Mouse (Mus musculus) neural tube, embryonic 12.5 days (tissue): ENCODE measurements around the gene Lats1. TPM values are rescaled to one million over a fixed set of nuclear protein-coding genes. Genes with fewer than 3 reads are reported as not detected.

ENCODE experiments used
- ATAC-seq: fragments of 200-750 bp; cut with Nextera tagmentation; 2 replicates; pipeline ENCODE4 v1.8.0; 2017; ENCODE audit warnings: low read depth, mild to moderate bottlenecking, moderate TSS enrichment, moderate library complexity; ENCODE audit not compliant: low FRiP score
- H3K27ac ChIP-seq: fragments of 300-500 bp; sonication (generic); 2 replicates; pipeline ENCODE4 v1.5.1; 2016
- H3K27me3 ChIP-seq: fragments of 300-500 bp; sonication (generic); replicated peaks from 2 replicates; pipeline ENCODE4 v1.6.1; 2016; ENCODE audit warnings: mild to moderate bottlenecking
- H3K36me3 ChIP-seq: fragments of 300-500 bp; sonication (generic); 2 replicates; pipeline ENCODE4 v1.6.1; 2016; ENCODE audit warnings: mild to moderate bottlenecking
- H3K4me1 ChIP-seq: fragments of 300-500 bp; sonication (generic); 2 replicates; pipeline ENCODE4 v1.6.1; 2016
- H3K4me2 ChIP-seq: fragments of 300-500 bp; sonication (generic); replicated peaks from 2 replicates; pipeline ENCODE4 v1.6.1; 2016; ENCODE audit warnings: mild to moderate bottlenecking
- H3K4me3 ChIP-seq: fragments of 300-500 bp; sonication (generic); 2 replicates; pipeline ENCODE4 v1.5.1; 2016
- H3K9ac ChIP-seq: fragments of 300-500 bp; sonication (generic); 2 replicates; pipeline ENCODE4 v1.6.1; 2016; ENCODE audit warnings: mild to moderate bottlenecking
- H3K9me3 ChIP-seq: fragments of 300-500 bp; sonication (generic); 2 replicates; pipeline ENCODE4 v1.6.1; 2016; ENCODE audit warnings: mild to moderate bottlenecking
- WGBS: fragments of 180-500 bp; shearing (Covaris S2); methylation state at CpG from one replicate; pipeline ENCODE4 v1.1.7; 2016; 5-methylcytosine and 5-hydroxymethylcytosine counted together
- polyA plus RNA-seq: library from polyadenylated mRNA; unstranded; fragments of >200 nt; fragmentation: Nextera tagmentation; extraction: Ambion mirVana; gene quantifications from 2 replicates; pipeline ENCODE4 v1.2.1, GENCODE M21; 2016

Lats1 gene
- 12.7 and 13.7 TPM in 2 replicates for polyA plus RNA-seq

DNA sequence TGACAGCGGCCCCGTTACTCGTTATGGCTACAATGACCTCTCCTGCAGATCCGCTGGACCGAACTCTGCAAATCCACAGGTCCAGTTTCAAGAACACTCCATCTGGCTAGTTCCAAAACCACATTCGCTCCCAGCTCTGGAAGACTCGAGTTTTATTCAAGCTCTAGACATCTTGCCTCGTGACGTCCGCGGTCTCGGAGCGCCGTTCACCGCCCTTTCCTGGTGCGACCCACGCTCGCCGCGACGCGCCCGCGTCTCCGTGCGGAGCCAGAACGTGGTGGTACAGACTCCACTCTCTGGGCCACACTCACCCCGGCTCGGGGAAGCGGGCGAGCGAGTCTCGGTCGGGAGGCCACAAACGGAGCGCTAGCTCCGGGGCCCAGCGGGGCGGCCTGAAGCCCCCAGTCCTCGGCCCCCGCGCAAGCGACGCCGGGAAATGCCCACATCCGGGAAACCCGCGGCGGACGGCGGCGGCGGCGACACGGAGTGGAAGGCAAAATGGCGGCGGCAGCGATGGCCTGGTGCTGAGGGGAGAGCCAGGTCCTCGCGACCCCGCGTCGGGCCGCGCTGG, at the start of gene Lats1, which contains the start of gene Pcmt1:
Gene Lats1 (plus strand): TSS at position 484 of the 571 bp plus-strand sequence.
Gene Pcmt1 (minus strand): TSS at position 406 of the 571 bp plus-strand sequence.
- peak within 1 kb of the TSS; percentile 92 for H3K27ac ChIP-seq
- under 1% methylated on average over 65 of the region's 65 CpGs for WGBS
- peak; percentile 89 for ATAC-seq
- peaks cover 27% of the 10 kb centered on the region for H3K4me1 ChIP-seq
- no peaks in the 10 kb centered on the region for H3K27me3 ChIP-seq
- peak within 1 kb of the TSS; percentile 100 for H3K9ac ChIP-seq
- H3K36me3 ChIP-seq = peaks cover 33% of the 10 kb centered on the region
- no peaks in the 10 kb centered on the region for H3K9me3 ChIP-seq
- H3K4me3 ChIP-seq = peak within 1 kb of the TSS; percentile 100
- peak within 1 kb of the TSS; percentile 77 for H3K4me2 ChIP-seq

DNA sequence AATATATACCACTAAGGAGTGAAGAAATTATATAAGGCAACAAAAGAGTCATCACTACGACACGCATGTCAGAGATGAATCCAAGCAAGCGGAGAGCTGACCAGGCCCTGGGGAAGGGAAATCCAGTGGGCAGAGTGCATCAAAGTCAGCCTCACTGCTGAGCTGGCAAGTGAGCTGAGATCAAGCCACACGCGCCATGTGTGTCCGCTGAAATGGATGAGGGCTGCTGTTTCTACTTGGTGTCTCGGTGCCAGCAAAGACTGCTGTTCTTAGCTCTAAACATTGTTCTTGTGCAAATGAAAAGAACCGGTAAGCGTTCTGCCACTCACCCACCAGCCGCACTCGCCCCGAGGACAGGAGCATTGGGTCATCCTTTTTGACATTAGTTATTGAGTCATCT, 40.6 kb upstream of the Lats1 start:
- 96% methylated on average over 12 of the region's 12 CpGs for WGBS
- no peak for ATAC-seq
- H3K36me3 ChIP-seq = peaks cover 58% of the 10 kb centered on the region

DNA sequence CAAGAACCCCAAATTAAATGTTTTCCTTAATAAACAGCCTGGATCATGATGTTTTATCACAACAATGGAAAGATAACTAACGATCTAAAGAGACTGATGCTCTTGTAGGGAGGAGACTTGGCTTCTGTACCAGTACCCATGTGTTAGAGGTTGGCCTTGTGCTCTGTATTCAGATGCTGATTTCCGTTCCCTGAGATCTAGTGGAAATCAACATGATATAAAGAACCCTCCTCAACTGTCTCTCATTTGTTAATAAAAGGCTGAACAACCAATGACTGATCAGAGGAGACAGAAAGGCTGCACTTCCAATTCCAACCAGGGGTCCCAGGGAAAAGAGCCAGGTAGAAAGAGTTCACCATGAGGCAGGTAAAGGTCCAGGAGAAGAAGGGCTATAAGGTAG, 35.1 kb upstream of the Lats1 start:
- Histone ChIP-seq H3K4me3 (no peak overlapping the region), H3K9ac (no peak overlapping the region), H3K27me3 (no peaks in the 10 kb centered on the region), H3K4me2 (no peak overlapping the region), H3K36me3 (peaks cover 49% of the 10 kb centered on the region), H3K27ac (no peak overlapping the region), H3K4me1 (no peaks in the 10 kb centered on the region), H3K9me3 (no peaks in the 10 kb centered on the region)
- ATAC-seq = no peak
- WGBS = 92% methylated on average over 2 of the region's 2 CpGs

More for the DNA sequence above, 40.6 kb upstream of the Lats1 start:
- no peak overlapping the region for H3K9ac ChIP-seq
- H3K4me3 ChIP-seq = no peak overlapping the region
- no peak overlapping the region for H3K27ac ChIP-seq
- no peaks in the 10 kb centered on the region for H3K9me3 ChIP-seq
- no peaks in the 10 kb centered on the region for H3K4me1 ChIP-seq
- H3K4me2 ChIP-seq = no peak overlapping the region
- no peaks in the 10 kb centered on the region for H3K27me3 ChIP-seq

DNA sequence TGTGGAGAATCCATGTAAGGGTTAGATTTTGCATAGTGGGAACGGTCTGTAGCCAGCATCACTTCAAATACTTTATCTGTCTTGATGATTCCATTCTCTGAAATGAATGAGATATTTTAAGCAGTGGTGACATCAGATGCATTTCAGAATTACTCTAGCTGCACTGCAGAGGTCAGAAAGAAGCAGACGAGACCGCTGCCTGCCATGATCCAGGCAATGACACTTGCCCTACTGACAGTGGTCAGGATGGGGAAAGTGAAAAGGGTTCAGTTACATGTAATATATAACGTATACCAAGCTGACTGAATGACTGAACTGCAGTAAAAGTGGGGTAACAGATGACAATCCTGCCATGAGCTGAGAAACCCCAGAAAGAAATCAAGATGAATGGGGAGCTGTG, 32.0 kb upstream of the Lats1 start:
- Histone ChIP-seq H3K27ac (no peak overlapping the region), H3K36me3 (peaks cover 35% of the 10 kb centered on the region), H3K4me3 (no peak overlapping the region), H3K27me3 (no peaks in the 10 kb centered on the region), H3K9me3 (no peaks in the 10 kb centered on the region), H3K9ac (no peak overlapping the region), H3K4me1 (no peaks in the 10 kb centered on the region), H3K4me2 (no peak overlapping the region)
- ATAC-seq = no peak
- 94% methylated on average over 4 of the region's 4 CpGs for WGBS

DNA sequence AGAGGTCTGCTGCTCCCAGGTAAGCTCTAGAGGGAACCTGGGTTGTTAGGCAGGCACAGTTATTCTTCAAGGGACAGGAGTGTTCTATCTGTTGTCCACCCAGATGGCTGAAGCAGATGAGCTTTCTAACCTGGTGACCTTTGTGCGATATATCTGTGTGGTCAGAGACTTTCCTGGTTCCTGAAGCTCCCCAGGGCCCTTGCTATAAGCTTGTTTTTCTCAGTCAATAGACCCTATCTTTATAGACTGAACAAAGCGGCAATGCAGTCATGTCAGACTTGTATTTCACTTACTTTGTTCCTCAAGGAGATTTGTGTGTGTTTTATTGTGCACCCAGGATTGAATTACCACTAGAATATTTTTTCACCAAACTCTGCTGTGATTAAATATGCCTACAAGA, 30.0 kb upstream of the Lats1 start:
- WGBS = 89% methylated on average over 2 of the region's 2 CpGs
- ATAC-seq = no peak

DNA sequence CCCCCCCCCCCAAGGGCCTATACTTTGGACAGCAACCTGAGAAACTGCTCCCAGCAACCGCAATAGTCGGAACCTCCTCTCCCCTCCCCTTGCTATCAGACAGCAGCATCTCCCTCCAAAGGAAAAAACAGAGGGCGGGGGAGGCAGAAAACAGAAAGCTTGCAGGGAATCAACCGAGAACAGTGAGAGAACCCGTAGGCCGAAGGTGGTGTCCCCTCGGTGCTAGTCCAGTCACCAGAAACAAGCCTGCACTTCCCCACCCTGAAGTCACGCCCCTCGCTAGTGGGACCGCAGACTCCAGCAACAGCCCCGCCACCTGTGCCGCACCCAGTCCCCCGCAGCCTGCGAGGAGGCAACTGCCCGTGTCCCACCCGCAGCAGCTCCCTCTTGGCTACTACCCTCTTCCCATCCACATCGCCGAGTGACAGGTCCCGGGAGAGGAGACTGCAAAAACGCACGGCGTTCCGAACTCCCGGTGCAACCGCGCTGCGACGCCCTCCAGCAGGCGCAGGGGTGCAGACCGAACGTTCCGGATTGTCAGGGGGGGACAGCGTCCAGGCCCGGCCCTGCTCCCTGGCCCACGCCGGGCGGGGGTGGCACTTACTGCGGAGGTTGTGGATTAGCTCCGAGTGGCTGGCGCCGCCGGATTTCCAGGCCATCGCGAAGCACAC, 18.4 kb upstream of the Lats1 start:
- WGBS = under 1% methylated on average over 44 of the region's 44 CpGs
- Histone ChIP-seq H3K9me3 (no peaks in the 10 kb centered on the region), H3K4me1 (no peaks in the 10 kb centered on the region), H3K4me2 (peak overlapping the region; percentile 88), H3K27ac (peak overlapping the region; percentile 81), H3K36me3 (no peaks in the 10 kb centered on the region), H3K9ac (peak overlapping the region; percentile 86), H3K4me3 (peak overlapping the region; percentile 92), H3K27me3 (no peaks in the 10 kb centered on the region)
- ATAC-seq = peak; percentile 75

More for the DNA sequence above, 30.0 kb upstream of the Lats1 start:
- H3K36me3 ChIP-seq = peaks cover 23% of the 10 kb centered on the region
- H3K4me2 ChIP-seq = no peak overlapping the region
- no peak overlapping the region for H3K27ac ChIP-seq
- H3K9ac ChIP-seq = no peak overlapping the region
- H3K4me3 ChIP-seq = no peak overlapping the region
- no peaks in the 10 kb centered on the region for H3K27me3 ChIP-seq
- no peaks in the 10 kb centered on the region for H3K4me1 ChIP-seq
- no peaks in the 10 kb centered on the region for H3K9me3 ChIP-seq

DNA sequence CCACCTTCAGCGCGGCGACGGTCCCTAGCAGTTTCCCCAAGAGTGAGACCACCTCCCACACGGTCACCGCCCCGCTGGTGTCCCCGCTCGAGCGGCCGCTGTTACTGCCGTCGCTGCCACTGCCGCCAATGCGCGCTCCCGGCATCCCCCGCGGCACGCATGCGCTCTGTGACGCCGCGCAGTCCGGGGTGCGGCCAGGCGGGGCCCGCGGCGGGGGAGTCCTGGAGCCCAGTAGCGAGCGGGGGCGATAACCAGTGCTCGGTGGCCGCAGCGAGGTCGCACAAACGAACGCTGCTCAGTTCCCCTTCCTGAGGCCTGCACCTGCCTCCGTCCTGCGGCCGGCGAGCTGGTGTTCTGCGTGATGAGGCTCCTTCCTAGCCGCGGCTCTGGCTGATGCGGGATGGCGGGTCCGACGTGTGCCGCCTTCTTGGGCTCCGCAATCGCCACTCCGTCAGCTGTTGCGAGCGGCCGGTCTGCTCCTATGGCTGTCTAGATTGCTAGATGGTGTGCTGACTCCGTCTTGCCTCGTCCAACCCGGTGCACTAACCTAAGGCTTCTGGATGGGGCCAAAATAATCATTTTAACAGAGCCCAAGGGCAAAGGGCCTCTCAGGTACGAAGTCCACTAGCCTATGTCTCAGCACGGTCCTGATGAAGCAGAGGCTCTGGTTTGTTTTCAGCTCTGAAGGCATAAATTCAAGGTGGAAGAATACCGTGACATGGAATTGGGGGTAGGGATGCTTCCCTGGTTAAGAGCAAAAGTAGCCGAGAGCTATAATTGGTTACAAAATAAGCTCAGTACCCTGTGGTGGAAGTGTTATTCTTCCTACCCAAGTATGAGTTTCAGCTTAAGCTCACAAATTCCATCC, 17.6 kb upstream of the Lats1 start:
- Histone ChIP-seq H3K4me3 (peak overlapping the region; percentile 92), H3K36me3 (no peaks in the 10 kb centered on the region), H3K27me3 (no peaks in the 10 kb centered on the region), H3K9ac (peak overlapping the region; percentile 86), H3K4me1 (peaks cover 7% of the 10 kb centered on the region), H3K9me3 (no peaks in the 10 kb centered on the region), H3K4me2 (peak overlapping the region; percentile 88), H3K27ac (peak overlapping the region; percentile 81)
- ATAC-seq = peak; percentile 93
- 1% methylated on average over 64 of the region's 64 CpGs for WGBS

DNA sequence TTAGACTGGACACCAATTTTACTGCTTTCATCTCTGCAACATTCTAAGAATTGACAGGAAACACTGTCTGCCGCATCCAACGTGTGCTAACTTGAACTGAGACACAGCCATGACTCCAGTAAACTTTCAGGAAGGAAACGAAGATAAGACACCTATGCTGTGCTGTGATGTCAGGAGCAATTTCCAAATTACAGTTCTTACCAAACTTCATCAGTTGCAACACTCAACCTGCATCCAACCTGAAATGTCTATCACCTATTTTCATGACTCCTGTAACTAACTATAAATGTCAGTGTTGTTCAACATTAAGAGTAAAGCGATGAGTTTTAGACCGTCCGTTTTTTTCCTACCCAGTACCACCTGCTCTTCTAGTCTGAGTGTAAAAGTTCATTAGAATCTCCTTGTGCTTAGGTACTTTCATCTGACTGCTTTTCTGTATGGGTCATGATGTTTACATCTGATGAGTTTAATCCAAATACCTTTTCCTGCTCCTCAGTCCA, 16.9 kb upstream of the Lats1 start:
- Histone ChIP-seq H3K4me2 (peak overlapping the region; percentile 88), H3K27me3 (no peaks in the 10 kb centered on the region), H3K4me1 (peaks cover 10% of the 10 kb centered on the region), H3K4me3 (peak overlapping the region; percentile 92), H3K27ac (no peak overlapping the region), H3K9ac (peak overlapping the region; percentile 86), H3K9me3 (no peaks in the 10 kb centered on the region), H3K36me3 (no peaks in the 10 kb centered on the region)
- 72% methylated on average over 6 of the region's 6 CpGs for WGBS
- no peak for ATAC-seq

DNA sequence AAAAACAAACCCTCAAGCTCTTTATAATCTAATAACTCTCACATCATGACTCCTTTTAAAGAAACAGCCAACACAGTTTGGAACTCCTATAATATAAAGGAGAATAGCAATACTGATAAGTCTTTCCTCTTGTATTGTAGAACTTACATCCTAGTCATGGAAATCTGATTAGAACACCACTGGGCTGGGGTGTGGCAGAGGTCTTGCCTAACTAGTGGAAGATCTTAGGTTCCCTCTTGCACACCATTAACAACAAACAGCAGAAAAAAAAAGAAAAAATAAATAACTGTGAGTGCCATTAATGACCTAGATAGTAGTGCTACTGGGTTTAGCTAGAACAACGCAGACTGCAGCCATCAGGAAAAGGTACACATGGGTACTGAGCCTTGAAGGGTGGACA, 16.1 kb upstream of the Lats1 start:
- no peak overlapping the region for H3K9ac ChIP-seq
- WGBS = 96% methylated on average over 1 of the region's 1 CpGs
- H3K4me1 ChIP-seq = peaks cover 10% of the 10 kb centered on the region
- no peak overlapping the region for H3K27ac ChIP-seq
- H3K27me3 ChIP-seq = no peaks in the 10 kb centered on the region
- H3K9me3 ChIP-seq = no peaks in the 10 kb centered on the region
- H3K4me3 ChIP-seq = no peak overlapping the region
- ATAC-seq = no peak
- no peak overlapping the region for H3K4me2 ChIP-seq
- peaks cover 5% of the 10 kb centered on the region for H3K36me3 ChIP-seq

DNA sequence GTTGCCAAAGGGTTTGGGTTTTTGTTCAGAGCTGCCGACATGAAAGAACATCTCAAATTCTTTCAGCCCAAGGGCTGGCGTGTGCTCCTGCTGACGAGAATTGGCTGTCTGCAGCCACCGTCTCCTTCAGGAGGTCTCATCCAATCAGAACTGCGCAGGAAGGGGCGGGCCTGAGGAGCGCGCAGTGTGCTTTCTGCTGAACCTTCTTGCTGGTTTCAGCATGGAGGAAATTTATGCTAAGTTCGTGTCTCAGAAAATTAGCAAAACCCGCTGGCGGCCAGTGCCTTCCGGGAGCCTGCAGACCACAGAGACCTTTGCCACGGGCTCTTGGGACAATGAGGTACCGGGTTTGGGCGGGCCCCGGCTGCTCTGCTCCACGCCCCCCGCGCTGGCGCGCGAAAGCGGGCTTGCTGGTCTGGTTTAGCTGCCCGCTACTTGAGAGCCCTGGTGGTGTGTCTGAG, 13.6 kb upstream of the Lats1 start, which contains the start of gene Nup43:
Gene Nup43 (plus strand): TSS at position 162 of the 461 bp plus-strand sequence.
- Histone ChIP-seq H3K9me3 (no peaks in the 10 kb centered on the region), H3K9ac (peak within 1 kb of the TSS; percentile 83), H3K4me3 (peak within 1 kb of the TSS; percentile 84), H3K4me2 (peak within 1 kb of the TSS; percentile 84), H3K27me3 (no peaks in the 10 kb centered on the region), H3K27ac (no peak within 1 kb of the TSS), H3K4me1 (peaks cover 10% of the 10 kb centered on the region), H3K36me3 (peaks cover 24% of the 10 kb centered on the region)
- under 1% methylated on average over 24 of the region's 24 CpGs for WGBS
- peak; percentile 78 for ATAC-seq

DNA sequence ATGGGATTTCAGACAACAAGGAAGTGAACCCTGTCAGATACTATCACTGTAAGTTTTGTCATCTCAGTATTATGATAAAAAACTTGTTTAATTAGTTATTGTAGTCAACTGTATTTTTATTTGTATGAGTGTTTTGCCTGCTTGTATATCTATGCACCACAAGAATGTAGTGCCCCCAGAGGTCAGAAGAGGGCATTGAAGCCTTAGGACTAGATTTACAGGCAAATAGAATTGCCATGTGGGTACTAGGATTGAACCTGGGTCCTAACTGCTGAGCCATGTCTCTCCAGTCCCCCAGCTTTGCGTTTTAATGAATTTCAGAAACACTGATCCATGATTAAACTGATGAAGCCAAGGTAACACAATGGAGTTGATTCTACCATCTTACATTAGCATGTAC, 7.3 kb upstream of the Lats1 start:
- WGBS = 73% methylated on average over 1 of the region's 1 CpGs
- Histone ChIP-seq H3K9ac (no peak overlapping the region), H3K36me3 (peaks cover 64% of the 10 kb centered on the region), H3K27ac (no peak overlapping the region), H3K9me3 (no peaks in the 10 kb centered on the region), H3K27me3 (no peaks in the 10 kb centered on the region), H3K4me2 (no peak overlapping the region), H3K4me3 (no peak overlapping the region), H3K4me1 (peaks cover under 1% of the 10 kb centered on the region; the same call in 1 of the 2 replicates)
- ATAC-seq = no peak
